Mouse (Mus musculus) heart, embryonic 14.5 days (tissue): ENCODE measurements at regions not wholly inside any gene's neighbourhood (a gene's known extent, or its start where the extent isn't known, plus 50 kb on each side); places are given as distances from the start of the nearest gene placed in this dataset.

Experiments
- ATAC-seq: fragments of 200-750 bp; cut with Nextera tagmentation; 2 replicates; pipeline ENCODE4 v1.8.0; 2017; ENCODE audit warnings: low read depth, moderate TSS enrichment; ENCODE audit not compliant: insufficient number of reproducible peaks, insufficient read depth, low FRiP score
- H3K27ac ChIP-seq, 2 experiments: fragments of 200-500 bp in 1 of 2; fragments of 300-500 bp in 1 of 2; sonication (generic) in 1 of 2; replicated peaks in 1 of 2; 2 replicates each; pipeline ENCODE4 v1.5.1; 2012 to 2014; ENCODE audit warnings: low read depth in 2 of 2, low read length in 2 of 2, control low read depth in 1 of 2, mild to moderate bottlenecking in 1 of 2, mixed read lengths in 1 of 2; ENCODE audit not compliant: control insufficient read depth in 1 of 2, insufficient read depth in 1 of 2
- H3K27me3 ChIP-seq: fragments of 300-500 bp; sonication (generic); 2 replicates; pipeline ENCODE4 v1.6.1; 2014; ENCODE audit warnings: mild to moderate bottlenecking, low read length, control low read depth; ENCODE audit not compliant: control insufficient read depth, insufficient read depth
- H3K36me3 ChIP-seq: fragments of 300-500 bp; sonication (generic); 2 replicates; pipeline ENCODE4 v1.6.1; 2014; ENCODE audit warnings: mild to moderate bottlenecking, control low read depth, low read length, mixed read lengths; ENCODE audit not compliant: control insufficient read depth, insufficient read depth
- H3K4me1 ChIP-seq, 2 experiments: fragments of 200-500 bp in 1 of 2; fragments of 300-500 bp in 1 of 2; sonication (generic) in 1 of 2; 2 replicates each; pipeline ENCODE4 v1.6.1; 2012 to 2014; ENCODE audit warnings: low read length in 2 of 2, control low read depth in 1 of 2, mixed read lengths in 1 of 2; ENCODE audit not compliant: control insufficient read depth in 2 of 2, insufficient read depth in 2 of 2
- H3K4me2 ChIP-seq: fragments of 300-500 bp; sonication (generic); 2 replicates; pipeline ENCODE4 v1.6.1; 2014; ENCODE audit warnings: mild to moderate bottlenecking, low read length
- H3K4me3 ChIP-seq, 2 experiments: fragments of 200-500 bp in 1 of 2; fragments of 300-500 bp in 1 of 2; sonication (generic) in 1 of 2; 2 replicates each; pipeline ENCODE4 v1.5.1; 2012 to 2014; ENCODE audit warnings: low read length in 2 of 2, mild to moderate bottlenecking in 2 of 2, control low read depth in 1 of 2, low read depth in 1 of 2, moderate library complexity in 1 of 2; ENCODE audit not compliant: control insufficient read depth in 1 of 2, insufficient read depth in 1 of 2
- H3K9ac ChIP-seq: fragments of 300-500 bp; sonication (generic); 2 replicates; pipeline ENCODE4 v1.6.1; 2014; ENCODE audit warnings: mild to moderate bottlenecking, low read length
- H3K9me3 ChIP-seq: fragments of 300-500 bp; sonication (generic); 2 replicates; pipeline ENCODE4 v1.6.1; 2016; ENCODE audit warnings: low read length, control low read depth; ENCODE audit not compliant: control insufficient read depth
- WGBS: fragments of 180-500 bp; shearing (Covaris S2); extraction: QIAGEN DNeasy Blood & Tissue Kit; methylation state at CpG from one replicate; pipeline ENCODE4 v1.1.7; 2014; 5-methylcytosine and 5-hydroxymethylcytosine counted together

DNA sequence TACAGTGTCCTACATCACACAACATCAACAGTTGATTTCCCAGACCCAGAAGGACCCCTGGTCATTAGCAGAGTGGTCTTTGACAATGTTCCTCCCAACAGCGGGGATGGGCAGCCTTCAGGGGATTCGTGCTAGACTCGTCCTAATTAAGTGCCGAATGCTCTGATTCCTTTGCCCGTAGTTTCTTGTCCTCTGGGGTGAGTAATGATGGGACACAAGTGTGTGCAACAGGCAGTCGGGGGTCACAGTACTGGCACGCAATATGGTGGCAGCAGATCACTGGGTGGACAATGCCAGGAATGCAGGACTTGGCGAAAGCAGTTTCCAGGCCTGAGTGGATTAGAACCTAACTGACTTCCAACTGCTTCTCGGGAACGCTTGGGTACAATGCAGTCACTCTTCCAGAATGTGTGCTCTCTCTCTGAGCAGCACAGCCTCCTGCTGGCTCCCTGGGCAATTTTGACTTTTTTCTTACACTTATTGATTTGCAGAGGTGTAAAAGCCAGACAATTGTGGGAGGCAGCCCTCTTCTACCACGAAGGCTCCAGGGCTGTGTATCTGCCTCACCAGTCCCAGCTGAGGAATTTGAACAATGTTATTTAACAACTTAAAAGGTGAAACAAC is 59.9 kb upstream of the Ssx2ip start:
- H3K4me2 ChIP-seq: no peak overlapping the region
- WGBS: 81% methylated on average over 11 of the region's 11 CpGs
- H3K27ac ChIP-seq: no peak overlapping the region
- H3K4me1 ChIP-seq: peaks cover 0 to 2% of the 10 kb centered on the region in 2 experiments; a peak in 1 of 4 replicates
- no peaks in the 10 kb centered on the region for H3K27me3 ChIP-seq
- H3K4me3 ChIP-seq: no peak overlapping the region
- no peaks in the 10 kb centered on the region for H3K9me3 ChIP-seq
- no peaks in the 10 kb centered on the region for H3K36me3 ChIP-seq
- no peak for ATAC-seq
- H3K9ac ChIP-seq: no peak overlapping the region

DNA sequence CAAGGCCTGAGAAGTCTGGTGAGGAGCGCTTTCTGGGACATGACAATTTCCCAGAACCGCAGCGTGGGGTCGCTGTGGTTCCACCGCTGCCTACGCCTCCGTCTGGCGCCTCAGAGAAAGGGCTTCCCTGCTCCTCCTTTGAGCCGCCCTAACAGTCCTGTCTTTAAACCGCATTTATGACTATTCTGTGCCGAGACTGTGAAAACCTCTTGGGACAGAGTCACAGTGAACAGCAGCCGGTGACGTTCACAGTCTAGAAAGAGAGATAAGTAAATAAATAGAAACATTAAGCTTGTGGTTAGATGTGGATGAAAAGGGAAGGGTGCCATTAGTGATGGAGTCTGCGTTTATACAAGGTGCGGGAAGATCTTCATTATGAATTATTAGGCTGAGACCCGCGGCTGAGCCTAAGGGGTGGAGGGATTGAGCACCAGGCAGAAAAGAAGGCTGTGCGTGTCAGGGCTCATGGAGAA is 59.1 kb upstream of the Ssx2ip start:
- Histone ChIP-seq H3K27ac (no peak overlapping the region), H3K27me3 (no peaks in the 10 kb centered on the region), H3K4me1 (peaks cover 0 to 2% of the 10 kb centered on the region in 2 experiments; a peak in 1 of 4 replicates), H3K9ac (peak overlapping the region; percentile 35; the same call in 1 of the 2 replicates), H3K4me3 (peak overlapping the region; percentile 17 to 23), H3K9me3 (no peaks in the 10 kb centered on the region), H3K36me3 (no peaks in the 10 kb centered on the region), H3K4me2 (peak overlapping the region; percentile 58)
- 8% methylated on average over 18 of the region's 18 CpGs for WGBS
- 0 out of 2 replicates have a peak, but pooled peaks have one; percentile 20 for ATAC-seq

DNA sequence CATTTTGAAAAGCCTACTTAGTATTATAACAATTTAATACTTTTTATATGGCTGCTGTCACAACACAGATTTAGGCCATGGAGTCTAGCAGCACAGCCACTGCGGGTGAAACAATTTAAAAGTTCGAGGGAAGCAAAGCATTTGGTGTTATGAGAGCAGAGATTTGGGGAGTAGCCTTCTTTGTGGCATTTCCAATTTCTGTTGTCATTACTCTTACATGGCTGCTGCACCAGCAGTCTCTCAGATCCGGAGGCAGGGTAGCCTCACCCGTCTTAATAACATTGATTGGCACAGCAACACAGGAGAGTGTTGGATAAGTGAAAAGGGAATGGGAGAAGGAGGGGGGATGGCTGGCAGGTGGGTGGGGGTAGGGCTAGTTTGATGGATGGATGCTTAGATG is 58.5 kb upstream of the Ssx2ip start:
- 71% methylated on average over 4 of the region's 4 CpGs for WGBS
- ATAC-seq: no peak
- Histone ChIP-seq H3K9me3 (no peaks in the 10 kb centered on the region), H3K27me3 (no peaks in the 10 kb centered on the region), H3K4me3 (no peak overlapping the region), H3K4me2 (no peak overlapping the region; the same call in 1 of the 2 replicates), H3K27ac (no peak overlapping the region), H3K4me1 (peaks cover 0 to 2% of the 10 kb centered on the region in 2 experiments; a peak in 1 of 4 replicates), H3K36me3 (no peaks in the 10 kb centered on the region), H3K9ac (no peak overlapping the region)

DNA sequence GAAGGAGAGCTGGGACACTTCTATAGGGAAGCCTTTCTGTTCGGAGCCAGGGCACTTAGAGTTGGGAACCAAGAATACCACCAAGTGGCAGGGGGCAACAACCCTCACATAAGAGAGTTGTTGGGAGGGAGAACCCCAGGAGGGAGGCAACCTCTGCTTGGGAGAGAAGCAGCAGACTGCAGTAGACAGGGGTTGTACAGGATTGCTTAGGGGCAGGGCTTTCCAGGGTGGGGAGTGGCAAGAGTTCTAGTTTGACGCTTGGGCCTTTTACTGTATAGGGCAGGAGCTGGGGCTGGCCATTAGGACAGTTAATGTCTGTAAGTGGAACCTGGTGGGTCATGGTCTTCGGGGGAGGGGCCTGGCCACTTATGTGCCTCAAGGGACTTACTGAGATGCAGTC is 57.1 kb upstream of the Ssx2ip start:
- no peak for ATAC-seq
- Histone ChIP-seq H3K4me3 (no peak overlapping the region), H3K27me3 (no peaks in the 10 kb centered on the region), H3K27ac (no peak overlapping the region), H3K36me3 (no peaks in the 10 kb centered on the region), H3K4me2 (no peak overlapping the region), H3K4me1 (peaks cover 0 to 2% of the 10 kb centered on the region in 2 experiments; a peak in 1 of 4 replicates), H3K9ac (no peak overlapping the region), H3K9me3 (no peaks in the 10 kb centered on the region)
- WGBS: 64% methylated on average over 3 of the region's 3 CpGs

DNA sequence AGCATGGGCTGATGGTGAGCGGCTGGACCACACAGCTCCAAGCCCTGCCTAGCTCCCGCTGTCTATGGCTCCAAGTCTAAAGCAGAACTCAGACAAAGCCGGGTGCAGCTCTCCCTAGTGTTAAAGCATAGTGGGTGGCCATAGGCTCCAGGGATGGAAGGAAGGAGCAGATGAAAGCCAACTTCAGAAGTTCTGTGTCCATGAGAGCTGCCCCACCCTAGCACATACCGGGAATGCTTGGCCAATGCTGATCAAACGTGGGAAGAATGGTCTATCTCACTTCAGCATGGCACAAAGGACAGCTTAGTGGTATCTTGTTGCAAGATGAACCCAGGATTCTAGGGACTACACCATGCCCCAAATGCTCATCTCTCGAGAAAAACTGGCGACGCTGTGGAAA is 55.5 kb upstream of the Ssx2ip start:
- no peaks in the 10 kb centered on the region for H3K27me3 ChIP-seq
- no peak overlapping the region for H3K4me2 ChIP-seq
- H3K4me1 ChIP-seq: peaks cover 0 to 2% of the 10 kb centered on the region in 2 experiments; a peak in 1 of 4 replicates
- H3K4me3 ChIP-seq: no peak overlapping the region
- ATAC-seq: no peak
- H3K36me3 ChIP-seq: no peaks in the 10 kb centered on the region
- no peak overlapping the region for H3K27ac ChIP-seq
- no peaks in the 10 kb centered on the region for H3K9me3 ChIP-seq
- WGBS: 82% methylated on average over 8 of the region's 8 CpGs
- H3K9ac ChIP-seq: no peak overlapping the region

DNA sequence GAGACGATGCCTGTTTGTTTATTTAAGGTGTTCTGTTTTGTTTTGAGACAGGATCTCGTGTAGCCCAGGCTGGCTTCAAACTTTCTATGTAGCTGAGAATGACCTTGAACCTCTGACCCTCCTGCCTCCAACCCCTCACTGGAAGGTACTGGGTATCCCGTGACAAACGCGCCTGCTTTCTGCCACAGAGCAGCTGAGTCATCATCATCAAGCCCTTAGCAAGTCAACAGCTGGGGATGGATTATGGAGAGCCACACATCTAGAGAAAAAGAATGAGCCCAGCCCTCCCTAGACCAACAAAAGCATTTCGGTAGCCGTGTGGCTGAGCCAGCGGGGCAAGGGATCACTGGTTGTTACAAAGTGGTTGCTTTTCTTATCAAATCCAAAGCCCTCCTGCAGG is 55.0 kb upstream of the Ssx2ip start:
- Histone ChIP-seq H3K4me1 (peaks cover 0 to 2% of the 10 kb centered on the region in 2 experiments; a peak in 1 of 4 replicates), H3K27ac (no peak overlapping the region), H3K9ac (no peak overlapping the region), H3K27me3 (no peaks in the 10 kb centered on the region), H3K9me3 (no peaks in the 10 kb centered on the region), H3K4me3 (no peak overlapping the region), H3K4me2 (no peak overlapping the region), H3K36me3 (no peaks in the 10 kb centered on the region)
- 62% methylated on average over 8 of the region's 8 CpGs for WGBS
- no peak for ATAC-seq

DNA sequence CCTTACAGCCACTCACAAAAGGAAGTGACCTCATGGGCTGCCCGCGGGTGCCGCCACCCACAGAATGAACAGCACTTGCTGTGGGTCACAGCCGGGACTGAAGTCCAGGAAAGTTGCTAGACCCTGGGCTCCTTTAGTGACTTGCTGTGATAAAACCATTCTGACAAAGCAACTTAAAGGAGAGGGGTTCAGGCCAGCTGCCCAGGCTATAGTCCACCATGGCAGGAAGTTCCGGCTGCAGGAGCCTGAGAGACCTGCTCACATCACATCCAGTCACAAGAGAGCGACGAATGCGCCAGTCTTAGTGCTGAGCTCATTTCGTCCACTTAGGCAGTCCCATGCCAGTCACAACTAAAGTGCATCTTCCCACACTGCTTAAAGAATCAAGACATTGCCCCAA is 54.3 kb upstream of the Ssx2ip start:
- no peak overlapping the region for H3K4me2 ChIP-seq
- H3K9me3 ChIP-seq: no peaks in the 10 kb centered on the region
- WGBS: 89% methylated on average over 9 of the region's 9 CpGs
- H3K9ac ChIP-seq: no peak overlapping the region
- no peak overlapping the region for H3K4me3 ChIP-seq
- no peak overlapping the region for H3K27ac ChIP-seq
- no peaks in the 10 kb centered on the region for H3K27me3 ChIP-seq
- ATAC-seq: no peak
- peaks cover 0 to 2% of the 10 kb centered on the region in 2 experiments; a peak in 1 of 4 replicates for H3K4me1 ChIP-seq
- H3K36me3 ChIP-seq: no peaks in the 10 kb centered on the region

DNA sequence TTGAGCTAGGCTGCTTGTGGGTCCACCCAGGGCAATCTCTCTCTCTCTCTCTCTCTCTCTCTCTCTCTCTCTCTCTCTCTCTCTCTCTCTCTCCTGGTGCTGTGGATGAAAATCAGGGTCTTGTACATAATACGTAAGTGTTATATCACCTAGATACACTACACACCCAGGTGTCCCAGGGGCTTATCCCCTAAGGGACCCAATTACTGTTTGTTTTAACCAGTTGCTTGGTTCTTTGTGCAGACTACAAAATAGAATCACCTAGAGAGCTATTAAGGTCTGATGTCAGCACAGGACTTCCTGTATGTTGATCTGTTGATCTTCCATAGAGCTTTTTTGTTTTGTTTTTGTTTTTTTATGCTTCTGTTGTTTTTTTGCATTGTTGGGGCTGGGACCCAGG is 53.0 kb upstream of the Ssx2ip start:
- no peak for ATAC-seq
- H3K27me3 ChIP-seq: no peaks in the 10 kb centered on the region
- no peak overlapping the region for H3K4me3 ChIP-seq
- H3K9me3 ChIP-seq: no peaks in the 10 kb centered on the region
- H3K36me3 ChIP-seq: no peaks in the 10 kb centered on the region
- H3K4me2 ChIP-seq: no peak overlapping the region
- WGBS: 100% methylated on average over 1 of the region's 1 CpGs
- no peaks in the 10 kb centered on the region for H3K4me1 ChIP-seq
- no peak overlapping the region for H3K9ac ChIP-seq
- H3K27ac ChIP-seq: no peak overlapping the region
